Mouse (Mus musculus) heart, embryonic 12.5 days (tissue): ENCODE data around the gene Pfn1. TPM values are rescaled to one million over a fixed set of nuclear protein-coding genes. Genes with fewer than 3 reads are reported as not detected.

Experiments
- ATAC-seq: fragments of 200-750 bp; cut with Nextera tagmentation; 2 replicates; pipeline ENCODE4 v1.8.0; 2017; ENCODE audit warnings: moderate TSS enrichment, moderate library complexity; ENCODE audit not compliant: insufficient number of reproducible peaks, low FRiP score
- H3K27ac ChIP-seq: fragments of 300-500 bp; sonication (generic); 2 replicates; pipeline ENCODE4 v1.5.1; 2016; ENCODE audit warnings: mild to moderate bottlenecking, moderate library complexity; ENCODE audit not compliant: poor library complexity, severe bottlenecking
- H3K27me3 ChIP-seq: fragments of 300-500 bp; sonication (generic); replicated peaks from 2 replicates; pipeline ENCODE4 v1.6.1; 2016; ENCODE audit warnings: mild to moderate bottlenecking, moderate library complexity
- H3K36me3 ChIP-seq: fragments of 300-500 bp; sonication (generic); 2 replicates; pipeline ENCODE4 v1.6.1; 2016; ENCODE audit warnings: mild to moderate bottlenecking, moderate library complexity
- H3K4me1 ChIP-seq: fragments of 300-500 bp; sonication (generic); replicated peaks from 2 replicates; pipeline ENCODE4 v1.6.1; 2016; ENCODE audit warnings: mild to moderate bottlenecking
- H3K4me2 ChIP-seq: fragments of 300-500 bp; sonication (generic); 2 replicates; pipeline ENCODE4 v1.6.1; 2016; ENCODE audit warnings: mild to moderate bottlenecking, moderate library complexity
- H3K4me3 ChIP-seq: fragments of 300-500 bp; sonication (generic); 2 replicates; pipeline ENCODE4 v1.5.1; 2016; ENCODE audit warnings: mild to moderate bottlenecking
- H3K9ac ChIP-seq: fragments of 300-500 bp; sonication (generic); 2 replicates; pipeline ENCODE4 v1.6.1; 2016; ENCODE audit warnings: mild to moderate bottlenecking, moderate library complexity
- H3K9me3 ChIP-seq: fragments of 300-500 bp; sonication (generic); replicated peaks from 2 replicates; pipeline ENCODE4 v1.6.1; 2016; ENCODE audit warnings: mild to moderate bottlenecking, moderate library complexity
- WGBS: fragments of 180-500 bp; shearing (Covaris S2); methylation state at CpG from one replicate; pipeline ENCODE4 v1.1.7; 2016; 5-methylcytosine and 5-hydroxymethylcytosine counted together
- polyA plus RNA-seq: library from polyadenylated mRNA; unstranded; fragments of >200 nt; fragmentation: Nextera tagmentation; extraction: Ambion mirVana; gene quantifications from 2 replicates; pipeline ENCODE4 v1.2.1, GENCODE M21; 2016

Gene Pfn1
- polyA plus RNA-seq, 1 experiment from 2014 or later: 1,661 TPM

DNA sequence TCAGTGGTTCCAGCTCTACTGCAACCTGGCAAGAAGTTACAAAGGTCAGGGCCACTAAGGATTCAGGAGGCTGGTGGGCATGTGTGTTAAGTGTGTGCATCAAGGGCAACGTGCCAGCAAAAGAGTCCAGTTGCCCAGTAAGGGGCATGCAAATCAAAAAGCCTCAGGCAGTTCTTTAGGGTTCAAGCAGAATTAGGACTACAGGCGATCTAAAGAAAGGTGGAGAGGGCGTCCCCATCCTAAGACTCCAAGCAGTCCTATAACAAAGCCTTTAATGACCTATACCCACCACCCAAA is 8.2 kb downstream of the Pfn1 start:
- H3K27me3 ChIP-seq: no peaks in the 10 kb centered on the region
- ATAC-seq: no peak
- peak overlapping the region; percentile 93 for H3K4me2 ChIP-seq
- H3K9ac ChIP-seq: peak overlapping the region; percentile 97
- 28% methylated on average over 3 of the region's 3 CpGs for WGBS
- H3K36me3 ChIP-seq: peaks cover 61% of the 10 kb centered on the region
- H3K4me1 ChIP-seq: peaks cover 45% of the 10 kb centered on the region
- H3K4me3 ChIP-seq: peak overlapping the region; percentile 80
- H3K27ac ChIP-seq: peak overlapping the region; percentile 99
- no peaks in the 10 kb centered on the region for H3K9me3 ChIP-seq

DNA sequence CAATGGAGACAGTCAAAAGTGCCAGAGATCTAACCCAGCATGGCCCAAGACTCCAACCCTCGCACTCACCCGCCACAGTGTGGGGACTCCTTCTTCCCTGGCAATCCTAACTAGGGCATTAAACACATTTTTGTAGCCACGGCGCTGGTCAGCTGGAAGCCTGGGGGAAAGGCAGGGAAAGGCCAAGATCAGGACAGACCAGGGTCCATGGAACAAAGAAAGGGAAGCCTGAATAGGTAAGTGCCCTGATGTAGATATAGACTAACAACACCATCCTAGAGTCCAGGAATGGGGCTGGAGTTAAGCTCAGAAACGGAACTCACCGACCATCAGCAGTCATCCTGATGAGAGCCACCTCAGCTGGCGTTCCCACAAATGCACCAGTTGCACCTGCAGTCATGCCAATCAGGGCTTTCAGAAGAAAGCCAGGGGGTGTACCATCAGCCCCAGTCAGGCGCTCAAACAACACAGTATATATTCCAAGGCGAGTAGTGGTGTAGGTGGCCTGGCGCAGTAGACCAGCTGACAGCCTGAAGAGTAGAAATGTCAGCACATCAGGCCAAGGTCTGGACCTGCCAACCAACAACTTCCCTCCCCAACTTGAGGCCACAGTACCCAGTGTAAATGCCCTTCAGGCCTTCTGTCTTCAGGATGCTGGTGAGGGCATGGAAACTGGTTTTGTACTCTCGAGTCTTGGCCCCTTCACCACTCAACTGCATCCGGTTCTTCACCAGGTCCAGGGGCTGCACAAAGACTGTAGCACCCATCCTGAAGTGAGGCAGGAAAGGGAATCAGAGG is 8.8 kb downstream of the Pfn1 start:
- H3K9me3 ChIP-seq: no peaks in the 10 kb centered on the region
- H3K27ac ChIP-seq: peak overlapping the region; percentile 99
- H3K9ac ChIP-seq: peak overlapping the region; percentile 97
- H3K27me3 ChIP-seq: no peaks in the 10 kb centered on the region
- peaks cover 56% of the 10 kb centered on the region for H3K36me3 ChIP-seq
- ATAC-seq: no peak
- WGBS: 79% methylated on average over 12 of the region's 12 CpGs
- peak overlapping the region; percentile 80 for H3K4me3 ChIP-seq
- peak overlapping the region; percentile 93 for H3K4me2 ChIP-seq
- H3K4me1 ChIP-seq: peaks cover 39% of the 10 kb centered on the region

DNA sequence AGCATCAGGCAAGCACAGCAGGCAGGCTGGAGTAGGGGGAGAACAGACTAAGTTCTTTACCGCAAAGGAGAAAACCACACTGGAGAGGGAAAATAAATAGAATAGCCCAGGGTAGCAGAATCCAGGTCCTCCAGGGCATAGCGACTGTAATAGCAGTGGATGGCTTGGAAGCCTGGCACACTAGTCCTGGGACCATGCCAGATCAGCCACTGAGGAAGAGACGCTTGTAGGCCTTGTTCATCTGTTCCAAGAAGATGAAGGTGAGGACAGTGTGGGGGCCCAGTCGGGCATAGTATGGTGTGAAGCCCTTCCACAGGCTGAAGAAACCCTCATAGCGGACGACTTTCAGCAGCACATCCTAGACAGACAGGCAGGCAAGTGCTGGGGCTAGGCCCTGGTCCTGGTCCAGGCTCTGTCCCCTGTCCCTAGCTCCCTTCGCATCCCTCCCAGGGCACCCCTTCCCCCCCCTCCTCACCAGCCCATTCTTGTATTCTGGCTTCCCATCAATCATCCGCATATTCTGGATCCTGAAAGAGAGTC is 9.8 kb downstream of the Pfn1 start:
- no peak overlapping the region for H3K27ac ChIP-seq
- H3K9ac ChIP-seq: peak overlapping the region; percentile 97; the same call in 1 of the 2 replicates
- no peak overlapping the region for H3K4me2 ChIP-seq
- H3K4me3 ChIP-seq: no peak overlapping the region
- H3K27me3 ChIP-seq: no peaks in the 10 kb centered on the region
- H3K4me1 ChIP-seq: peaks cover 38% of the 10 kb centered on the region
- H3K9me3 ChIP-seq: no peaks in the 10 kb centered on the region
- ATAC-seq: no peak
- 96% methylated on average over 8 of the region's 8 CpGs for WGBS
- peaks cover 47% of the 10 kb centered on the region for H3K36me3 ChIP-seq

DNA sequence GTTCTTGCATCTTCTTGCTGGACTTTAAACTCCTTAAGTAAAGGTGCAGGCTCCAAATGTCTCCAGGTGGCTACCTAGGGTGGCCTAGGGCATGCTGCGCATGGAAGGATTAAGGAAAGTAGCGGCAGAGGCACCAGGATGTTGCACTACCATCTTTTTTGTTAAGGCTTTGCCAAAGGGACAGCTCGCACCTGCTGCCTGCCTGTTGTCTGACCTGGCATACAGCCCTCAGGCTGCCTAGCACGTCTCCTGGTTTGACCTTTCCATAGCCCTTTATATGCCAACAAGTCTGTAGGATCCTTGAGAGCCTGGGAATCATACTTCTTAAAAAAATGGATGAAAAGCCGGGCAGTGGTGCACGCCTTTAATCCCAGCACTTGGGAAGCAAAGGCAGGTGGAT is 11.4 kb downstream of the Pfn1 start:
- 87% methylated on average over 6 of the region's 6 CpGs for WGBS
- H3K4me3 ChIP-seq: no peak overlapping the region
- H3K27me3 ChIP-seq: no peaks in the 10 kb centered on the region
- no peak overlapping the region for H3K4me2 ChIP-seq
- ATAC-seq: no peak
- H3K27ac ChIP-seq: no peak overlapping the region
- H3K4me1 ChIP-seq: peaks cover 39% of the 10 kb centered on the region
- H3K9ac ChIP-seq: no peak overlapping the region
- peaks cover 33% of the 10 kb centered on the region for H3K36me3 ChIP-seq
- no peaks in the 10 kb centered on the region for H3K9me3 ChIP-seq

DNA sequence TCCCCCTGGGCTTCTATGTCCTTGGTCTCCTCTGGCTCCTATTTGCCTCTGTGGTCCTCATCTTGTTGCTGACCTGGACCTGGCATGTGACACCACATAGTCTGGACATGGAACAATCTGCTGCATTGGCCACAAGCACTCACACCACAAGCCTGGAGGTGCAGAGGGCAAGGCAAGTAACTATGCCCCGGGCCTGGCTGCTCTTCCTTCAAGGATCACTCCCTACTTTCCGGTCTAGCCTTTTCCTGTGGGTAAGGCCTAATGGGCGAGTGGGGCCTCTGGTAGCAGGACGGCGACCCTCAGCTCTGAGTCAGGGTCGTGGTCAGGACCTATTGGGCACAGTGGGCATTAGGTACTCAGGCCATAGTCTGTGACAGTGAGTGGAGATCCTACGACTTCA is 13.2 kb downstream of the Pfn1 start:
- H3K27ac ChIP-seq: no peak overlapping the region
- no peak overlapping the region for H3K9ac ChIP-seq
- no peaks in the 10 kb centered on the region for H3K9me3 ChIP-seq
- ATAC-seq: no peak
- H3K27me3 ChIP-seq: no peaks in the 10 kb centered on the region
- H3K4me3 ChIP-seq: no peak overlapping the region
- peaks cover 36% of the 10 kb centered on the region for H3K4me1 ChIP-seq
- H3K4me2 ChIP-seq: no peak overlapping the region
- WGBS: 74% methylated on average over 7 of the region's 7 CpGs
- H3K36me3 ChIP-seq: peaks cover 33% of the 10 kb centered on the region

DNA sequence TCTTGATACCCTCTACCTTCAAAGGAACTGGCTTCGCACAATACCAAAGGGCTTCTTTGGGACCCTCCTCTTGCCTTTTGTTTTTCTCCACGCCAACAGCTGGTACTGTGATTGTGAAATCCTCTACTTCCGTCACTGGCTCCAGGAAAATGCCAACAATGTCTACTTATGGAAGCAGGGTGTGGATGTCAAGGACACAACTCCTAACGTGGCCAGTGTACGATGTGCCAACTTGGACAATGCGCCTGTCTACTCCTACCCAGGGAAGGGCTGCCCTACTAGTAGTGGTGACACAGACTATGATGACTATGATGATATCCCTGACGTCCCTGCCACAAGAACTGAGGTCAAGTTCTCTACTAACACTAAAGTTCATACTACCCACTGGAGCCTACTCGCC is 14.5 kb downstream of the Pfn1 start:
- ATAC-seq: no peak
- 72% methylated on average over 8 of the region's 8 CpGs for WGBS
- Histone ChIP-seq H3K4me2 (no peak overlapping the region), H3K9me3 (no peaks in the 10 kb centered on the region), H3K27me3 (no peaks in the 10 kb centered on the region), H3K9ac (no peak overlapping the region), H3K27ac (no peak overlapping the region), H3K4me3 (no peak overlapping the region), H3K4me1 (peaks cover 23% of the 10 kb centered on the region), H3K36me3 (peaks cover 23% of the 10 kb centered on the region)

DNA sequence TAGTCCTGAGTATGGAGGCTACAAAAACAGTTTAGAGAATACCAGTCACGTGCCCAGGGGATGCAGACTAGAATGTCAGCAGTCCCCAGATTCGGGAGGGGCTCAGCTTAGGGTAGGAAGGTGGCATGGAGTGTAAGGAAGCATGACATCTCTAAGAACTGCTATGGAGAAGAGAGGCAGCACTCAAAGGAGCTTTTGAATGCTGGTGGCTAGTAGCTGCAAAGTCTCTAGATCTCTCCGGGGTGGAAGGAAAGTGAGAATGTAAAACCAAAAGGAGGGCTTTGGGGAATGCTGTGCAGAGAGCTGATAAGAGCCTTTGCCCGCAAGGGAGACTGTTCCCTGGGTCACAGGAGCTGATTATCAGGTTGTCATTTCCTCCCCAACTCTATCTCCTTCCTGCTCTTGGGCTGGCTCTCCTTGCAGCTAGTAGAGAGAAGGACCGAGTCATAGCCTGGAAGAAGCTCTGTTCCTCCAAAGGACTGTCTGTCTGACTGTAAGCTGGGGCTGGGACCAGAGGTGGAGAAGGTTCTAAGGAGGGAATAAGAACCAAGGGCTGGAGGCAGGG is 15.6 kb downstream of the Pfn1 start, which contains the start of gene Gp1ba:
Gene Gp1ba (plus strand): TSS at position 409 of the 565 bp plus-strand sequence.
- peaks cover 12% of the 10 kb centered on the region for H3K36me3 ChIP-seq
- H3K9me3 ChIP-seq: no peaks in the 10 kb centered on the region
- ATAC-seq: peak; percentile 81
- peak within 1 kb of the TSS; percentile 28; the same call in 1 of the 2 replicates for H3K9ac ChIP-seq
- H3K4me2 ChIP-seq: peak within 1 kb of the TSS; percentile 34
- peaks cover 21% of the 10 kb centered on the region for H3K4me1 ChIP-seq
- peak within 1 kb of the TSS; percentile 39 for H3K27ac ChIP-seq
- no peaks in the 10 kb centered on the region for H3K27me3 ChIP-seq
- WGBS: 1% methylated on average over 5 of the region's 5 CpGs
- no peak within 1 kb of the TSS for H3K4me3 ChIP-seq

DNA sequence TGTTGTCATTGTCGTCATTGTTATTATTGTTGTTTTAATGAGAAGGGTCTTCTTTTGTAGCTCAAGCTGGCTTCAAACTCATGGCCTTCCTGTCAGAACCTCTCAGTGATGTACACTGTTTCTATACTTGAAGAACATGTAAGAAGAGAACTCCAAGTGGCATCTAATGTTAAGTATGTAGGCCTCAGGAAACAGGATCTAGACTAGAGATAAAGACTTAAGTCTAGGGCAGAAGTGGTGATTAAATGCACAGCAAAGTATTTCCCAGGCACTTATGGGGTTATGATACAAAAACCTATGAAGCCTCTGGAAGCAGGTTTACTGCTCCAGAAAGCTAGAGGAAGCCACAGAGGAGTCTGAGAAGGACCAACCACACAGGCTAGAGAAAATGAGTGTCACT is 16.2 kb downstream of the Pfn1 start:
- Histone ChIP-seq H3K9ac (0 out of 2 replicates have a peak overlapping the region, but pooled peaks have one; percentile 28), H3K36me3 (peaks cover 7% of the 10 kb centered on the region), H3K4me3 (no peak overlapping the region), H3K9me3 (no peaks in the 10 kb centered on the region), H3K4me1 (peaks cover 21% of the 10 kb centered on the region), H3K27ac (peak overlapping the region; percentile 39), H3K4me2 (peak overlapping the region; percentile 34), H3K27me3 (no peaks in the 10 kb centered on the region)
- ATAC-seq: peak; percentile 20; the same call in 1 of the 2 replicates
- 56% methylated on average over 1 of the region's 1 CpGs for whole genome bisulfite sequencing

DNA sequence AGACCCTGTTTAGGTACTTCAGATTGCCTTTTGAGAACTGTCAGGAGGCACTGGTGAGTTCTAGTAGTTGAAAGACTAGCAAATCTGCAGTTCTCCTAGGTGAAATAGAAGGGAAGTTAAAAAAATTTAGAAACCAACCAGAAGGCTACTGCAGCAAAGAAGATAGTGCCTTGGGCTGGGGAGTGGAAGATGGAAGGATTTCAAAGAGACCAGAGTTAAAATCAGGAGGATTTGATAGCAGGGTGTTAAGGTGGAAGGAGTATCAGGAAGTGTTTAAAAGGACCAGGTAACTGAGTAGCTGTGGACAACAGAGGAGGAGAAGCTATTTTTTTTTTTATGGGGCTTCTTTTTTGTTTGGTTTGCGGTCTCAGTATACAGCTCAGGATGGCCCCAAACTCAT is 16.7 kb downstream of the Pfn1 start:
- Histone ChIP-seq H3K36me3 (peaks cover 2% of the 10 kb centered on the region), H3K4me1 (peaks cover 21% of the 10 kb centered on the region), H3K4me2 (no peak overlapping the region), H3K27me3 (no peaks in the 10 kb centered on the region), H3K9me3 (no peaks in the 10 kb centered on the region), H3K9ac (no peak overlapping the region), H3K4me3 (no peak overlapping the region), H3K27ac (no peak overlapping the region)
- WGBS: 95% methylated on average over 1 of the region's 1 CpGs
- ATAC-seq: no peak

DNA sequence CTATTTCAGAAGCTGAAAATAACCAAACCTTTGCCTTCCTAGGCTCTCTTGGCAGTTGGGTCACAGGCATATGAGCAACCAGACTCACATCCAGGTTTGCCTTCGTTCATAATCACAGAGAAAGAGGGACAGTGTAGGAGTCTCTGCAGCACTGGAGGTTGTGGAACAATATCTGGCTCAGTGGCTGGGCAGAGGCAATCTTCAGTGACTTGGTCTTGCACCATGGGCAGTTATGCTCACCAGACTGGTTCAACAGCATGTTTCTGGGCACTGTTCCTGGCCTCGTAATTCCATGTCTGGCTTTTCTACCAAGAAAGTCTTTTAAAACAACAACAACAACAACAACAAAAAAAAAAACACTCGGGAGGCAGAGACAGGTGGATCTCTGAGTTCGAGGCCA is 18.8 kb downstream of the Pfn1 start:
- no peaks in the 10 kb centered on the region for H3K27me3 ChIP-seq

DNA sequence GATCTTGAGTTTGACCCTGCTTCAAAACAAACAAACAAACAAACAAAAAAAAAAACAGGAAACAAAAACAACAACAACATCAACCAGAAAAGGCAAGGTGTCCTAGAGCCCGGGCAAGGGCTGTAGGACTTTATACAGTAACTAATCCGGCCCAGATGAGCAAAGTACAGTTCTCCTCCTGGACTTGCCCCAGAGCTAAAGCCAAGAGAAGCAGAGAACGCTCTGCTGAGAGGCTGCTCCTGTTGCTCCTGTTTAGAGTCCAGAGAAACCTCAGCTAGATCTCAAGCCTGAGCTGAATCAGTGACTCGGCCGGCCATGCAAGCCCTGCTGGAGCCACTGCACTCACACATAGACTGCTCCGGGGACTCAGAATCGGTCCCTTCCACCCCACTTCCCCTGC is 24.3 kb downstream of the Pfn1 start:
- Histone ChIP-seq H3K4me3 (no peak overlapping the region), H3K27ac (no peak overlapping the region), H3K4me2 (no peak overlapping the region), H3K9ac (no peak overlapping the region), H3K36me3 (no peaks in the 10 kb centered on the region), H3K27me3 (no peaks in the 10 kb centered on the region), H3K9me3 (no peaks in the 10 kb centered on the region), H3K4me1 (no peaks in the 10 kb centered on the region)
- ATAC-seq: no peak
- WGBS: 54% methylated on average over 7 of the region's 7 CpGs

More for the DNA sequence above, 18.8 kb downstream of the Pfn1 start:
- Histone ChIP-seq H3K36me3 (no peaks in the 10 kb centered on the region), H3K9ac (no peak overlapping the region), H3K9me3 (no peaks in the 10 kb centered on the region), H3K4me1 (peaks cover 21% of the 10 kb centered on the region), H3K27ac (no peak overlapping the region), H3K4me3 (no peak overlapping the region), H3K4me2 (no peak overlapping the region)
- 83% methylated on average over 4 of the region's 4 CpGs for WGBS
- no peak for ATAC-seq
